Mouse (Mus musculus): ENCODE measurements around the gene Catsperg1.
"Not testable (repeated sequence)": the region's sequence is repeated elsewhere in the genome, so short reads cannot be mapped to it uniquely, and the experiment has no call there.

Gene Catsperg1

DNA sequence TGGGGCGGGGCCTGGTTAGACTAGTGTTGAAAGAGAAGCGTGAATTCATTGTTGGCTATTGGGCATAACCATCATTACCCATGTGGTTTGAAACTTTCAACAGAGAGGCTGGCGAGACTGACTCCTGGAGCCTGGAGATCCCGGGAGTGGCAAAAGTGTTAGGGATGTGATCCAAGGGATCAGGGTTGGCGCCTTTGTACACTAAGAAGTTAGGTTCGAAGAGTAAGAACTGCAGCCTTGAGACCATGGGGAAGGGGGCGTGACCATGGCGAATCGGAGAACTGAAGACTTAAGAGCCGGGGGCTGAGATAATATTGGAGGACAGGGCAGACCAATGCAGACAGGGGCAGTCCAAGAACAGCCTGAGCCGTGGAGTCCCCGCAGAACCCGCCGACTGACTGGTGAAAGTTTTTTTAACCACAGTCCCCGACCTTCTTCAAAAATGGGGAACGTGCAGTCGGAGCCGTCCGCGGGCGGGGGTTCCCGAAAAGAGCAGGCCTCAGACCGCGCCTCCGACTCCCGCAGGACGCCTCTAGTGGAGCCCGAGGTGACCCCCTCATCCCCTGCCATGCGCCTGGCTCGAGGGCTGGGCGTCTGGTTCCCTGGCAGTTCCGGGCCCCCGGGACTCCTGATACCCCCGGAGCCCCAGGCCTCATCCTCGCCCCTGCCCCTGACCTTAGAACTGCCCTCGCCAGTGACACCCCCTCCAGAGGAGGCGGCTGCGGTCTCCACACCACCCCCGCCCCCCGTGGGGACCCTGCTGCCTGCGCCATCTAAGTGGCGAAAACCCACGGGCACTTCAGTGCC is 42.9 kb downstream of the Catsperg1 start:
- in situ Hi-C loops (cut with MboI, MseI) = no loop called here

DNA sequence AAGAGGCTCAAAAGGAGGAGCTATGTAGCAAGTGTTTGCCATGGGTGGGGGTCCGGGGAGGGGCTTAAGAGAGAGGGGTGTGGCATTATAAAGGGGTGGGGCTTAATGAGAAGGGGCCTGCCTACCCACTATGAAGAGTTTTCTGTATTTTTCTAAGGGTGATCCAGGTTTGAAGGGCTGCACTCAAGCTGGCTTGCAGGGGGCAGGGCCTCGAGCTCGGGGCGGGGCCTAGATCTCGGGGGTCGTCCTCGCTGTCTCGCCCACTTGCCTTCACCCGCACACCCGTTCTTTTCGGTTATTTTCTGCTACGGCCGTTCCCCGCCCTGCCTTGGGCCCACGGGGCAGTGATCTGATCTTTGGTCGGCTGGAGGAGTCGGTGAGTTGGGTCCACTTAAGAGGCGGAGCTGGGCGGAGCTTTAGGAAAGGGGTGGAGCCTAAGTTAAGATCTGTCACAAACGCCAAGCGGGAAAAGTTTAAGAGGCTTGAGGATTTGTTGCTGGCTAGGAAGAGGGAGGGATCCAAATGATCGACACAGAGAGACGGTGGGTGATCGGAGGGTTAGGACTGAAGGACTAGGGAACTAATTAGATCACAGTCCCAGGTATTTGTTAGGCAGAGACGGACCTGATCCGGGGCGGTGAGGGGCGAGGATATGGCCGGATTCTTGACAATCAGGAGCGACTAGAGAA is 43.6 kb downstream of the Catsperg1 start, which contains the start of the genes Ggn and Spred3:
Gene Ggn (plus strand): TSS at position 145 of the 689 bp plus-strand sequence.
Gene Spred3 (minus strand): TSS at position 346 of the 689 bp plus-strand sequence.
- in situ Hi-C loops (cut with MboI, MseI) = no loop called here

GRCm38 (mm10) chr7:29169231-29170065 is 44.4 kb downstream of the Catsperg1 start:
- in situ Hi-C loops (cut with MboI, MseI) = no loop called here

DNA sequence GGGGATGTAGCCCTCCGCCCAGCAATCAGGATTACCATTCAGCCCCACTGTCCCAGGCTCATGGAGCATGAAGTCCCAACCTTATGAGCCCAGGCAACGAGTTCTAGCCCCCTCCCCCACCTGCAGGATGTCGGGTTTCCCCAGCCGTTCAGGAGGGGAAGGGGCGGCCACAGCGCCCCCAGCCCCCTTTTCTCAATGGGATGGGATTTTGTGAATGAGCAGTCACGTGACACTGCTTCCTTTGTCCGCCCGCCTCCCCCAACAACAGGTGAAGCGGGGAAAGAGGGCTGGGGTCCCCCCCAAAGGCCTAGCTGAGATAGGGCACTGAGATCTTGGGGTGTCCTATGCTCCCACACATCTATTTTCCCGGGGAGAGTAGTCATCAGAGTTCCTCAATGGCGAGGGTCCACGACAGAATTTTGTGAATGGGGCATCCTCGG is 45.0 kb downstream of the Catsperg1 start:
- in situ Hi-C loops (cut with MboI, MseI) = no loop called here

DNA sequence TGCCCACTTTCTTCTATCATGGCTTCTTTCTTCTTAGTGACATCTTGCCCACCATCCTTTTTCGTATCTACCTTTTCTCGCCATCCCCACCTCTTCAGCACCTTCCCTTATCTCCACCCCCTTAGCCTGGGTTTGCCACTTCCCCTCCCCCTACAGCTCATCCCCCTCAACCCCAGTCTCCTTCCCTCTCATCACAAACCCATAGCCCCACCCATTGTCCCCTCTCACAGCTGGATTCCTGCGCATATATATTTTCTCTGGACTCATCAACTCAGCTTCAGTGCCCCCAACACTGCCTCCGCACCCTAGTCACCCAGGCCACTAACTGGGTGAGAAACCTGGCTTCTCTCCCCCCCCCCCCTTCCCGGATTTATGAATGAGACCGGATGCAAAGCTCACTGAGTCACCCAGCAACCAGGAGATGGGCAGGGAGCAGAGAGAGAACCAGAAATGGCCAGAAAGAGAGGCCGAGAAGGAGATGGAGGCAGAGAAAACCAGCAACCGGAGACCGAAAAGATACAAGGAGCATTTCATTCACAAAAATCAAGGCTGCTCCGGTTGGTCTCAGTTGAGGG is 45.6 kb downstream of the Catsperg1 start:
- in situ Hi-C loops (cut with MboI, MseI) = no loop called here

GRCm38 (mm10) chr7:29167656-29168055 is 46.2 kb downstream of the Catsperg1 start:
- in situ Hi-C loops (cut with MboI, MseI) = no loop called here

- in situ Hi-C loops (cut with MboI, MseI) = no loop called here
These were observed 50.9 kb downstream of the Catsperg1 start for GRCm38 (mm10) chr7:29162750-29163525.

DNA sequence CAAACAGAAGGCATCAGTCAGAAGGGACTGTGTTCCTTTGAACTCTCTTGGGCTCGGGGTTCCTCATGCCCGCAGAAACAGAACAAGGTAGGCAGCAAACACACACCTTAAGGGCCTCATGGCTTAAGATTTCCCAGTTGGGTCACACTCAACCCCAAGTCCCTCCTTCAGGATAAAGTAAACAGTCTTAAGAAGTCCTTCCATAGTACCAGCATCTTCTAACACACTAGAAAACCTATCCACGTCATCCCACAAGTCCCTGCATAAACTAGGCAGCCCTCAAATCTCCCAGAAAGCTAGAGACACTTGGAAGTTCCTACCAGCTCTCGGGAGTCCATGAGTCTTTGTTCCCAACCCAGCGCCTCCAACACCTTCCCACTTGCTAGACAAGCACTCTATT is 51.5 kb downstream of the Catsperg1 start:
- in situ Hi-C loops (cut with MboI, MseI) = no loop called here

DNA sequence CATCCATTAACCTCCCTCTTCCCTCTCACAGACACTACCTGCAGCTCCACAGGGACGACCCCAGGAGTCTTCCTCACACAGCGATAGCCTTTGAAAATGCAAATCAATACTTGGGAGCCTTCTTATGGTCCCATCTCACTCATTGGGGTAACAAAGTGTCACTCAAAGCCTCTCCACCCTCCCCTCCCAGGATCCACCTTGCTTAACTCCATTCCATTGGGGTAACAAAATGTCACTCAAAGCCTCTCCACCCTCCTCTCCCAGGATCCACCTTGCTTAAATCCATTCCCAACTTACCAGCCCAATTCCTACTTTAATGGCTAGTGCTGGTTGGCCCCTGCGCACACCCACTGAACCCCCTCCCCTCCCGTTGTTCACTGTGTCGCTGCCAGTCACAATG is 55.6 kb downstream of the Catsperg1 start:
- in situ Hi-C loops (cut with MboI, MseI) = no loop called here

DNA sequence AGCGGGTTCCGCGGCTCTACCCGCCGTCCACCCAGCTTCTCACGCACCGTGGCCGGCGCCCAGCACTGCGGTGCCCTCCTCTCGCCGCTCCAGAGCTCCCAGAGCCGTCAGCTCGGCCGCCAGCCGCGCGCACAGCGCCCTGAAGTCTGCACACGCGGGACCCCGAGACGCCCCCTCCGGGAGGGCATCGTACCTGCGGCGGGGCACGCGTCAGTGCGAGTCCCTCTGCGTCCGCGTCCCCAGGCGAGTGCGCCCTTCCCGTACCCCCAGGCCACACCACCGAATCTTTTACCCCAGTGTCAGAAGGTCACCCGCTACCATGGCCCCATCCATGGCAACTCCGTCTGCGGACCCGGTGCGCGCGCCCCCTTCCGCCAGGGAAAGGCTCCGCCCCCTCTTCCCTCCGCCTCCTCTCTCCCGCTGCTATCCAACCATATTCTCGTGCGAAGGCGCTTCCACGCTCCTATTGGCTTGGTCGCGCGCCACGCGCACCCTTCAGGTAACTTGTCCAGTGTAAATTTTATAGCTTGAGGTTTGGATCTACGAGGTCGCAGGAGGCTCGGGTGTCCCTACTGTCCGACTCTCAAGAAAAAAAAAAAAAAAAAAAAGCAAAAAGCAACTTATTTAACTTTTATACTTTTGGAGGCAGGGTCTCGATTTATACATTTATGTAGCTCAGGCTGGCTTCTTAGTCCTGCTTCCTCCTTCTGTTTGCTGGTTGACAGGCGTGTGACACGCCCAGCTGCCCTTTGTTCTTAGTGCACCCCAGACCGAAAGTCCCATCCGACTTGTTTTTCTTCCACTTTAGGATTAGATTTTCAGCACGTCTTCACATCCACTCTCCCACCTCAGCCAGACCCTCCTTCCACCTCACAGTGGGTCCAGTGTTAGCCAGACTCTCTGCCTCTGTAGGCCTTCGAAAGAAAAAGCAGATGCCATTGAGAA is 57.7 kb downstream of the Catsperg1 start, which contains the start of gene Fam98c:
Gene Fam98c (minus strand): TSS at position 397 of the 945 bp plus-strand sequence.
- in situ Hi-C loops (cut with MboI, MseI) = no loop called here

- in situ Hi-C loops (cut with MboI, MseI) = no loop called here
These were observed 58.5 kb downstream of the Catsperg1 start for GRCm38 (mm10) chr7:29155196-29155837.

DNA sequence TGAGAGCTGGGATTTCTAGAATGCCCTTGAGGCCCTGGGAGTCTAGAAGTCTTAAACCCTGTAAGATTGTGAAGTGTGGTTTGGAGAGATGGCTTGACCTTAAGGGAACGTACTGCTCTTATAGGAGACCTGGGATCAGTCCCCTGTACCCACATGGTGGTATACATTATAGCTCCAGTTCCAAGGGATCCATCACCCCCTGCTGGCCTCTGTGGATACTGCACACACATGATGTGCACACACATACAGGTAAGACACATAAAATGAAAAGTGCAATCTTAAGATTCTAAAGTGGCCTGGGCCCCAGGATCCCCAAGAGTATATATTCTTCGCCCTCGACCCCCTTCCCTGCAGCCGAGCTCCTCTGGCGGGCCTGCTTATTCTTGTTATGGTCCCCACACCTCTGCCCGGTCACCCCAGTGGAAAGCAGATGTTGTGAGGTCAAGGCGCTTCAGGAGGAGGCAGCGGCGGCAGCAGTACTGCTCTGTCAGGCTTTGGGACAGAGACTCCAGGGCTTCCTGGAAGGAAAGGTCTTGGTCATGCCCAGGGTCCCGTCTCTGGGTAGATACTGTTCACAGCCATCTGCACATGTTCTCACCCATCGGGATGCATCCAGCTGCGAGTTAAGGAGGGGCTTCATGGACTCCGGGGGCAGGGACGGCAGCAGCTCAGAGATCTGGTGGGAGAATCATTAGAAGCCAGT is 59.7 kb downstream of the Catsperg1 start:
- in situ Hi-C loops (cut with MboI, MseI) = no loop called here

DNA sequence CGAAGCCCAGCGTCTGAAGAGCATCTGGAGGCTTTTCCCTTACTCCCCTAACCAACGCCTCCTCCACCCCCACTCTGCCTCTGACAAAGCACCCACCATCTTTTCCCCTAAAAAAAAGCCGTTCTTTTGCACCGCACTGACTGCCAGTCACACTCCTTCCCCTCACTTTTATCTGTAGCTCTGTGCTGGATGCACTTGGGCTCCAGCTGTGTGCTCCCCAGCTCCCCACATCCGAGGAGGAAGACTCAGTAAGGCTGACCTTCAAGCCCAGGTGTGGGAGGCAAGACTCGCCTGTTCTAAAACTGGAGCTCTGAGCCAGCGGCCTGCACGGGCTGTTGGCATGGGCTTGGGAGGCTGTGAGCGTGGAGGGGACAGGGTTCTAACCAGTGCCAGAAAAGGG is 62.3 kb downstream of the Catsperg1 start:
- in situ Hi-C loops (cut with MboI, MseI) = no loop called here

GRCm38 (mm10) chr7:29148771-29149170 is 65.1 kb downstream of the Catsperg1 start:
- in situ Hi-C loops (cut with MboI, MseI) = no loop called here

DNA sequence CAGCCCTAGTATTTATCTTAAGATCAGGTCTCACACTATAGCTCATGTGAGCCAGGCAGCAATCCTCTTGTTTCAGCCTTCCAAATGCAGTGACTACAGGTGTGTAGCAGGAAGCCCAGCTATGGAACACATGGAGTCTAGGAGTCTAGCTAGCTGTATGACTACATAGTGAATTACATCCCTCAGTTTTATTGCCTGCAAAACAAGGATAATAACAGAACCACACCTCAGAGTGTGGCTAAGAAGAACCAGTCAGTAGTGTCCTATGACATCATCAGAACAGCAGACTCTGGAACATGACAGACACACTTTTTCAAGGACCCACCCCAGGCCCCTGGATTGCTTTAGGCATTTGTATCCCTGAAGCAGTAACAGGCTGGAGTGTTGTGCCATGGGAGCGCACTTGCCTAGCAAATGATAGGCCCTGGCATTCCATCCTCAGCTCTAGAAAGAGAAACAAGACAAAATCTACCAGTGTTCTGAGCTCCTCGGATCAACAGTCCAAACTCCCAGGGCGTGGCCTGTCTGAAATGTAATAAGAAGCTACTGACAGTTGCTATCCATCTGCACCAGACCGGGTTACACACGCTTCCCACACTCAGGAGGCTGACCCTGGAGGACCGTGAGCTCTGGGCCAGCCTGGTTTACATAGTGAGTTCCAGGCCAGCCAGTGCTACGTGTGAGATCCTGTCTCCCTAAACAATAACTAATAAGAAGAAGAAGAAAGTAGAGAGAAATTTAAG is 67.0 kb downstream of the Catsperg1 start:
- in situ Hi-C loops (cut with MboI, MseI) = no loop called here

GRCm38 (mm10) chr7:29144006-29144405 is 69.8 kb downstream of the Catsperg1 start:
- in situ Hi-C loops (cut with MboI, MseI) = no loop called here

DNA sequence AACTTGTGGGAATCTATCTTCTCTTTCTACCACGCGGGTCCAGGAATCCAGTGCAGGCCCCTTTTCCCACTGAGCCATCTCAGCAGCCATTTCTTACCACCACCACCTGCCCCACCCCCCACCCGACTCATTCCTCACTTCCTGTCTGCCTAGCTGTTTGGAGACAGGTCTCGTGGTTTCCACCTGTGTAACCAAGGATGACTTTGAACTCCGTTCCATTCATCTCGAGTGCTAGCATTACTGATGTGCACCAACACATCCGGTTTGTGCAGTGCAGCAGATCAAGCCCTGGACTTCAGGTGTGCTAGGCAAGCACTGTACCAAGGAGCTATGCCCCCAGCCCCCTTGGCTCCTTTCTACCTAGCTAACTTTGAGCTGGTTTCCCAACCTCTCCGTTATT is 72.4 kb downstream of the Catsperg1 start:
- in situ Hi-C loops (cut with MboI, MseI) = no loop called here

GRCm38 (mm10) chr7:29139237-29139636 is 74.6 kb downstream of the Catsperg1 start:
- in situ Hi-C loops (cut with MboI, MseI) = not testable (repeated sequence)

Data from regulatory T cell (primary cell).